In the genomic region with DNA sequence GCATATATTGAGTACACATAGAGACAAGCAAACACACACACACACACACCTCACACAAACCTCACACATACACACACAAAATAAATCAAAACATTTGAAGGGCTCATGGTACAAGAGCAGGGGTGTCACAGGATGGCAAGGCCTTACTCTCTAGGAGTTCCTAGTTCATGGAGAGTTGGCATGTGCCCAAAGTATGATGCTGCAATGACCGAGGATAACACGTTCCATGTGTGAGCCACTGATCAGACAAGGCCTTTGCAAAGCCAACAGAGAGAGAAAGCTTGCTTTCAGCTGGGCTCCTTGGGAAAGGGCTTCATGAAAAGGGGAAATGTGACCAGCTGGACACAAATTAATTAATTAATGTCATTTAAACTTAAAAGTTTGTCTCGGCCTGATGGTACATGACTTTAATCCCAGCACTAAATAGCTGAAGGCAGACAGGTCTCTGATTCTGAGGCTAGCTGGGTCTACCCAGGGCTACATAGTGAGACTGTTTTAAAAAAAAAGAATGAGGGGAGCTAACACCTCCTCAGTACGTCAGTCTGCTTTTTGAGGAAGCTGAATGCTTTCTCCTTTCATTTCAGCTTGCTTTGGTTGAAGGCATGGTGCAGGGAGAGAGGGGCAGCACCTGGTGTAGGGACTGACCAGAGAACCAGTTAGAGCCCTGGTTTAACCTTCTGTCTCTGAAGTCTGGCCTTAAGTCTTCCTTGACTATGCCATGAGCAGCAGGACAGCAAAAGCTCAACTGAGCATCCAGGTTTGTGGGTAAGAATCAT, we compare ENCODE assay signal across 28 mouse cellular contexts.
A peak's percentile ranks its signal among the peaks of the same experiment; 100 is the strongest.
DNase-seq lines count a peak whose midpoint lies in the region; ATAC-seq and TF ChIP-seq lines count a peak whose summit lies in the region.
"Had no signal": no experiment of that assay in that cellular context is flagged by ENCODE, and none has a peak within 500 bp of the region (broad histone marks: within the 10 kb centered on the region; RNA-seq: fewer than 3 reads in every experiment).

No protein-coding gene starts in this region.

- H3K9ac ChIP-seq in lung, postnatal 0 days (replicated peaks; ENCODE audit: low read depth): no peak overlapping the region
- no peak overlapping the region for H3K9ac ChIP-seq in forebrain, embryonic 15.5 days (replicated peaks)
- H3K9ac ChIP-seq: embryonic facial prominence, embryonic 13.5 days; forebrain, postnatal 0 days; hindbrain, embryonic 15.5 days; kidney, embryonic 15.5 days; limb, embryonic 13.5 days; lung, embryonic 15.5 days; neural tube, embryonic 12.5 days had no signal

- no peaks in the 10 kb centered on the region for H3K36me3 ChIP-seq in lung, postnatal 0 days (ENCODE audit: insufficient read depth, low read length)
- H3K36me3 ChIP-seq in forebrain, embryonic 15.5 days: no peaks in the 10 kb centered on the region
- H3K36me3 ChIP-seq: embryonic facial prominence, embryonic 13.5 days; hindbrain, embryonic 10.5 days; hindbrain, embryonic 15.5 days; kidney, embryonic 15.5 days; limb, embryonic 13.5 days; lung, embryonic 15.5 days; neural tube, embryonic 12.5 days had no signal

- no peak for TF ChIP-seq CTCF in lung, postnatal 0 days (IDR thresholded peaks at IDR 0.05)

- no peaks in the 10 kb centered on the region for H3K9me3 ChIP-seq in lung, postnatal 0 days (ENCODE audit: low read length)
- H3K9me3 ChIP-seq in forebrain, embryonic 15.5 days: no peaks in the 10 kb centered on the region
- H3K9me3 ChIP-seq: embryonic facial prominence, embryonic 13.5 days; hindbrain, embryonic 10.5 days; hindbrain, embryonic 15.5 days; limb, embryonic 13.5 days; lung, embryonic 15.5 days; neural tube, embryonic 12.5 days had no signal

- H3K27me3 ChIP-seq in lung, postnatal 0 days (replicated peaks; ENCODE audit: insufficient read depth, low read length): no peaks in the 10 kb centered on the region
- peaks cover 5% of the 10 kb centered on the region; the same call in 1 of the 2 replicates for H3K27me3 ChIP-seq in forebrain, embryonic 15.5 days
- H3K27me3 ChIP-seq: hindbrain, embryonic 15.5 days; kidney, embryonic 15.5 days; lung, embryonic 15.5 days had no signal

- no peak for TF ChIP-seq EP300 in lung, postnatal 0 days (IDR thresholded peaks at IDR 0.05)

- H3K4me1 ChIP-seq in lung, postnatal 0 days (ENCODE audit: insufficient read depth, low read depth, low read length): no peaks in the 10 kb centered on the region
- peaks cover 2% of the 10 kb centered on the region; the same call in 1 of the 2 replicates for H3K4me1 ChIP-seq in forebrain, embryonic 15.5 days
- H3K4me1 ChIP-seq: kidney, embryonic 15.5 days; lung, embryonic 15.5 days; neural tube, embryonic 12.5 days had no signal

- no peak overlapping the region for H3K27ac ChIP-seq in lung, postnatal 0 days (ENCODE audit: low read length)
- H3K27ac ChIP-seq in forebrain, embryonic 15.5 days (replicated peaks): no peak overlapping the region
- H3K27ac ChIP-seq: embryonic facial prominence, embryonic 13.5 days; hindbrain, embryonic 10.5 days; hindbrain, embryonic 15.5 days; kidney, embryonic 15.5 days; layer of hippocampus, adult 2 months; left cerebral cortex, adult 2 months; limb, embryonic 13.5 days; lung, embryonic 15.5 days; neural tube, embryonic 12.5 days had no signal

- no peak for ATAC-seq in lung, postnatal 0 days
- peak; percentile 60 for ATAC-seq in common myeloid progenitor, adult 5-6 weeks (replicated peaks; ENCODE audit: low read depth, poor library complexity, severe bottlenecking)
- no peak for ATAC-seq in forebrain, embryonic 15.5 days (replicated peaks)
- ATAC-seq: forebrain, postnatal 0 days; inflammation-experienced regulatory T-cells, adult 6 months had no signal

- no peak overlapping the region for H3K4me3 ChIP-seq in lung, postnatal 0 days (ENCODE audit: low read depth, low read length)
- H3K4me3 ChIP-seq in forebrain, embryonic 15.5 days: no peak overlapping the region
- H3K4me3 ChIP-seq: embryonic facial prominence, embryonic 13.5 days; erythroblast, embryonic 14.5 days; hindbrain, embryonic 10.5 days; hindbrain, embryonic 15.5 days; kidney, embryonic 15.5 days; layer of hippocampus, adult 2 months; left cerebral cortex, adult 2 months; limb, embryonic 13.5 days; lung, embryonic 15.5 days; myocyte; neural tube, embryonic 12.5 days had no signal

- 71% methylated on average over 4 of the region's 4 CpGs for WGBS in lung, postnatal 0 days
- whole genome bisulfite sequencing in forebrain, embryonic 15.5 days: 86% methylated on average over 4 of the region's 4 CpGs

- no peak overlapping the region for H3K4me2 ChIP-seq in lung, postnatal 0 days (replicated peaks; ENCODE audit: low read depth, low read length)
- no peak overlapping the region for H3K4me2 ChIP-seq in forebrain, embryonic 15.5 days (replicated peaks)
- H3K4me2 ChIP-seq: embryonic facial prominence, embryonic 13.5 days; hindbrain, embryonic 15.5 days; kidney, embryonic 15.5 days; limb, embryonic 13.5 days; liver, embryonic 11.5 days; lung, embryonic 15.5 days; midbrain, embryonic 11.5 days; neural tube, embryonic 12.5 days had no signal

- peak; percentile 7 for DNase-seq in lung, postnatal 0 days (ENCODE audit: low spot score)
- no peak for DNase-seq in lung, postnatal 14 days
- peak; percentile 49 for DNase-seq in NIH3T3 (ENCODE audit: low read depth)
- DNase-seq in ovary, postnatal 10 days (ENCODE audit: low spot score): no peak
- DNase-seq: cerebellum, adult 11 months; cerebellum, adult 9-10 months; cerebellum, postnatal 36 days; embryo, embryonic 11 days; forebrain, postnatal 0 days; heart, postnatal 14 days; kidney, adult 18-20 months; thymus, postnatal 4 days had no signal

Comparison
In these comparisons a context has a peak if more than half of its experiments do, and no peak if none do; other contexts are left out.
1. DNase-seq: peak in lung, postnatal 0 days (single experiment) and NIH3T3 (single experiment); none in lung, postnatal 14 days (single experiment) and ovary, postnatal 10 days (single experiment).